Mouse (Mus musculus) liver, embryonic 12.5 days (tissue): ENCODE measurements around the gene Gm11042. TPM values are rescaled to one million over a fixed set of nuclear protein-coding genes. Genes with fewer than 3 reads are reported as not detected.

Source experiments
- ATAC-seq: fragments of 200-750 bp; cut with Nextera tagmentation; 2 replicates; pipeline ENCODE4 v1.8.0; 2017; ENCODE audit warnings: moderate number of reproducible peaks, mild to moderate bottlenecking, moderate library complexity
- H3K27ac ChIP-seq: fragments of 300-500 bp; sonication (generic); 2 replicates; pipeline ENCODE4 v1.5.1; 2016; ENCODE audit warnings: mild to moderate bottlenecking
- H3K27me3 ChIP-seq: fragments of 300-500 bp; sonication (generic); replicated peaks from 2 replicates; pipeline ENCODE4 v1.6.1; 2016; ENCODE audit warnings: mild to moderate bottlenecking, moderate library complexity
- H3K36me3 ChIP-seq: fragments of 300-500 bp; sonication (generic); 2 replicates; pipeline ENCODE4 v1.6.1; 2016; ENCODE audit warnings: mild to moderate bottlenecking, moderate library complexity
- H3K4me1 ChIP-seq: fragments of 300-500 bp; sonication (generic); 2 replicates; pipeline ENCODE4 v1.6.1; 2016
- H3K4me2 ChIP-seq: fragments of 300-500 bp; sonication (generic); 2 replicates; pipeline ENCODE4 v1.6.1; 2016; ENCODE audit warnings: mild to moderate bottlenecking, moderate library complexity
- H3K4me3 ChIP-seq: fragments of 300-500 bp; sonication (generic); 2 replicates; pipeline ENCODE4 v1.5.1; 2016; ENCODE audit warnings: mild to moderate bottlenecking, moderate library complexity
- H3K9ac ChIP-seq: fragments of 300-500 bp; sonication (generic); 2 replicates; pipeline ENCODE4 v1.6.1; 2016; ENCODE audit warnings: mild to moderate bottlenecking, moderate library complexity
- H3K9me3 ChIP-seq: fragments of 300-500 bp; sonication (generic); replicated peaks from 2 replicates; pipeline ENCODE4 v1.6.1; 2016; ENCODE audit warnings: mild to moderate bottlenecking, moderate library complexity
- WGBS: fragments of 180-500 bp; shearing (Covaris S2); methylation state at CpG from one replicate; pipeline ENCODE4 v1.1.7; 2016; ENCODE audit not compliant: insufficient replicate concordance; 5-methylcytosine and 5-hydroxymethylcytosine counted together
- polyA plus RNA-seq: library from polyadenylated mRNA; unstranded; fragments of >200 nt; fragmentation: Nextera tagmentation; extraction: Ambion mirVana; gene quantifications from 2 replicates; pipeline ENCODE4 v1.2.1, GENCODE M21; 2016

The Gm11042 gene
- polyA plus RNA-seq, 1 experiment from 2014 or later = not detected

- H3K9ac ChIP-seq = no peak overlapping the region
- WGBS = 60% methylated on average over 4 of the region's 4 CpGs
- no peaks in the 10 kb centered on the region for H3K9me3 ChIP-seq
- H3K36me3 ChIP-seq = no peaks in the 10 kb centered on the region
- no peak overlapping the region for H3K27ac ChIP-seq
- H3K27me3 ChIP-seq = peaks cover 39% of the 10 kb centered on the region
- ATAC-seq = no peak
- H3K4me2 ChIP-seq = no peak overlapping the region
- H3K4me3 ChIP-seq = no peak overlapping the region
- H3K4me1 ChIP-seq = no peaks in the 10 kb centered on the region
These were observed 34.8 kb downstream of the Gm11042 start for GRCm38 (mm10) chr12:74281403-74281802.

- Histone ChIP-seq H3K9me3 (no peaks in the 10 kb centered on the region), H3K27me3 (peaks cover 3% of the 10 kb centered on the region; the same call in 1 of the 2 replicates), H3K4me3 (no peak overlapping the region), H3K27ac (no peak overlapping the region), H3K4me2 (no peak overlapping the region), H3K4me1 (no peaks in the 10 kb centered on the region), H3K36me3 (no peaks in the 10 kb centered on the region), H3K9ac (no peak overlapping the region)
- WGBS = 52% methylated on average over 5 of the region's 5 CpGs
- no peak for ATAC-seq
These were observed 38.9 kb downstream of the Gm11042 start for GRCm38 (mm10) chr12:74277265-74277664.

- no peaks in the 10 kb centered on the region for H3K36me3 ChIP-seq
- H3K9me3 ChIP-seq = no peaks in the 10 kb centered on the region
- no peak overlapping the region for H3K27ac ChIP-seq
- H3K4me2 ChIP-seq = no peak overlapping the region
- no peaks in the 10 kb centered on the region for H3K4me1 ChIP-seq
- no peak for ATAC-seq
- H3K27me3 ChIP-seq = no peaks in the 10 kb centered on the region
- 78% methylated on average over 17 of the region's 17 CpGs for WGBS
- no peak overlapping the region for H3K4me3 ChIP-seq
- no peak overlapping the region for H3K9ac ChIP-seq
These were observed 43.6 kb downstream of the Gm11042 start for GRCm38 (mm10) chr12:74272545-74272944.

GRCm38 (mm10) chr12:74268644-74269285 is 47.4 kb downstream of the Gm11042 start:
- Histone ChIP-seq H3K4me1 (no peaks in the 10 kb centered on the region), H3K36me3 (no peaks in the 10 kb centered on the region), H3K9me3 (no peaks in the 10 kb centered on the region), H3K27me3 (no peaks in the 10 kb centered on the region), H3K9ac (no peak overlapping the region), H3K4me2 (no peak overlapping the region), H3K4me3 (no peak overlapping the region), H3K27ac (no peak overlapping the region)
- ATAC-seq = no peak
- WGBS = 80% methylated on average over 15 of the region's 15 CpGs

GRCm38 (mm10) chr12:74267049-74267448 is 49.1 kb downstream of the Gm11042 start:
- WGBS = 76% methylated on average over 4 of the region's 4 CpGs
- Histone ChIP-seq H3K9me3 (no peaks in the 10 kb centered on the region), H3K4me1 (no peaks in the 10 kb centered on the region), H3K9ac (no peak overlapping the region), H3K4me2 (no peak overlapping the region), H3K36me3 (no peaks in the 10 kb centered on the region), H3K4me3 (no peak overlapping the region), H3K27me3 (no peaks in the 10 kb centered on the region), H3K27ac (no peak overlapping the region)
- no peak for ATAC-seq
